Mouse (Mus musculus) stomach, embryonic 14.5 days (tissue): ENCODE data around the gene St3gal4. TPM values are rescaled to one million over a fixed set of nuclear protein-coding genes. Genes with fewer than 3 reads are reported as not detected.
A peak's percentile ranks its signal among the peaks of the same experiment; 100 is the strongest.
"Not testable (repeated sequence)": the region's sequence is repeated elsewhere in the genome, so short reads cannot be mapped to it uniquely, and the experiment has no call there.

Source experiments
- ATAC-seq: fragments of 200-750 bp; cut with Nextera tagmentation; 2 replicates; pipeline ENCODE4 v1.8.0; 2017; ENCODE audit warnings: low read depth, moderate TSS enrichment; ENCODE audit not compliant: insufficient number of reproducible peaks, insufficient read depth, low FRiP score
- H3K27ac ChIP-seq: fragments of 300-500 bp; sonication (generic); 2 replicates; pipeline ENCODE4 v1.5.1; 2014; ENCODE audit warnings: mild to moderate bottlenecking, low read length, moderate library complexity, mixed read lengths
- H3K27me3 ChIP-seq: fragments of 300-500 bp; sonication (generic); 2 replicates; pipeline ENCODE4 v1.6.1; 2014; ENCODE audit warnings: low read length, control low read depth, mixed read lengths; ENCODE audit not compliant: control insufficient read depth, insufficient read depth
- H3K36me3 ChIP-seq: fragments of 300-500 bp; sonication (generic); 2 replicates; pipeline ENCODE4 v1.6.1; 2014; ENCODE audit warnings: mild to moderate bottlenecking, control low read depth, low read length, moderate library complexity, mixed read lengths; ENCODE audit not compliant: control insufficient read depth, insufficient read depth
- H3K4me1 ChIP-seq: fragments of 300-500 bp; sonication (generic); 2 replicates; pipeline ENCODE4 v1.6.1; 2014; ENCODE audit warnings: low read length, control low read depth, mixed read lengths; ENCODE audit not compliant: control insufficient read depth, insufficient read depth
- H3K4me2 ChIP-seq: fragments of 300-500 bp; sonication (generic); replicated peaks from 2 replicates; pipeline ENCODE4 v1.6.1; 2014; ENCODE audit warnings: low read depth, low read length, control low read depth
- H3K4me3 ChIP-seq: fragments of 300-500 bp; sonication (generic); 2 replicates; pipeline ENCODE4 v1.5.1; 2014; ENCODE audit warnings: low read depth, low read length, control low read depth
- H3K9ac ChIP-seq: fragments of 300-500 bp; sonication (generic); replicated peaks from 2 replicates; pipeline ENCODE4 v1.6.1; 2014; ENCODE audit warnings: low read depth, mild to moderate bottlenecking, control low read depth, low read length, moderate library complexity, mixed read lengths
- H3K9me3 ChIP-seq: fragments of 300-500 bp; sonication (generic); 2 replicates; pipeline ENCODE4 v1.6.1; 2016; ENCODE audit warnings: low read depth, low read length, control low read depth; ENCODE audit not compliant: control insufficient read depth
- WGBS: fragments of 180-500 bp; shearing (Covaris S2); extraction: QIAGEN DNeasy Blood & Tissue Kit; methylation state at CpG from one replicate; pipeline ENCODE4 v1.1.7; 2014; 5-methylcytosine and 5-hydroxymethylcytosine counted together
- polyA plus RNA-seq: library from polyadenylated mRNA; unstranded; fragments of >200 nt; fragmentation: Nextera tagmentation; extraction: Ambion mirVana; gene quantifications from 2 replicates; pipeline ENCODE4 v1.2.1, GENCODE M21; 2014

St3gal4 gene
- polyA plus RNA-seq, 1 experiment from 2014 or later = 24.4 TPM

DNA sequence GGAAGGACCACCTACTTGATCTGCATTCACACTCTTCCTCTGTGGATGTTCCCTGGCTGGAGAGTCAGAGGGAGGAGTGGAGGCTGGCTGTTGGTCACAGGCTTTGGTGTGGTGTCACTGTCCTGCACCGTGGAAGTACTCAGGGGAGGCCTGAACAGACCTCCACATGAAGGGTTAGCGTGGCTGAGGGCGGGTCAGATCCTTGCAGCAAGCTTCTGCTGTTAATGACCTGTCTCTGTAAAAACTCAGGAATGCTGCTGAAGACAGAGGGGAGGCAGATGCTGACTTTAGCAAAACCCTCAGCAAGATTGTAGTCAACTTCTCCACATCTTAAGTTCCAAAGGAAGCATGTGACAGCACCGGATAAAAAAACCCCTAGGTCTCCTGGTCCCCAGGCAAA is 37.8 kb upstream of the St3gal4 start:
- no peak overlapping the region for H3K4me2 ChIP-seq
- H3K27ac ChIP-seq = peak overlapping the region; percentile 6; the same call in 1 of the 2 replicates
- H3K9ac ChIP-seq = no peak overlapping the region
- no peaks in the 10 kb centered on the region for H3K36me3 ChIP-seq
- no peaks in the 10 kb centered on the region for H3K27me3 ChIP-seq
- no peak overlapping the region for H3K4me3 ChIP-seq
- H3K9me3 ChIP-seq = no peaks in the 10 kb centered on the region
- 0 out of 2 replicates have a peak, but pooled peaks have one; percentile 19 for ATAC-seq
- WGBS = 64% methylated on average over 4 of the region's 4 CpGs
- no peaks in the 10 kb centered on the region; the same call in 1 of the 2 replicates for H3K4me1 ChIP-seq

DNA sequence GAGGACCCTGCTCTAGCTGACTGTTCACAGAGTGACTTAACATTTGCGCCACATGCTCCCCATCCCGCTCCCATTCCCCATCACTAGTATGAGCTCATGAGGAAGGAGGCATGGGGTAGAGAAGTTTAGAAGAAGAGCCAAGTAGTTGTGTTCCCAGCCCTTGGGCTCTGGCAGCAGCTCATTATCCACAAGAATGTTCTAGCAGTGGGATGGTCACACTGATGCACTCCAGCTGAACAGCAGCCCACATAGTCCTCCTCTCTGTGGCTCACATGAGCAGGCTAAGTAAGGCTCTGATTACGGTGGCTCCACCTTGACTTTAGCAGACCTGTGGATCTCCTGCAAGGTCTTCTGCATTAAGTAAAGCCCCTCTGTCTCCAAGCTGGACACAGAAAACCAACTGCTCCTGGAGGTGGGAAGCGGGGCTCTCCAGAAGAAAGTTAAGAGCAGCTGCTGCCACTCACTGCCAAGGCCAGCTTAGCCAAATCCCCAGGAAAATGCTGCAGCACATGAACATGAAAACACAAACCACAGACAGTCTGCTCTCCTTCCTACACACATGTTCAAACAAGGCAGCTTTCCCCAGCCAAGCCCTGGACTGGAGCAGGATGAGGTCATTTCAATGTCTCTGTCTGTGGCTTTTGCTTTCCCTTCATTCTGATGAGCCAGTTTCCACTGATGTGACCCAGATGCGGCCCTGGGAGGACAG is 37.1 kb upstream of the St3gal4 start:
- no peaks in the 10 kb centered on the region; the same call in 1 of the 2 replicates for H3K4me1 ChIP-seq
- peak overlapping the region; percentile 10; the same call in 1 of the 2 replicates for H3K27ac ChIP-seq
- H3K9me3 ChIP-seq = no peaks in the 10 kb centered on the region
- ATAC-seq = peak; percentile 57; the same call in 1 of the 2 replicates
- H3K4me2 ChIP-seq = no peak overlapping the region
- no peaks in the 10 kb centered on the region for H3K27me3 ChIP-seq
- no peak overlapping the region for H3K4me3 ChIP-seq
- no peaks in the 10 kb centered on the region for H3K36me3 ChIP-seq
- H3K9ac ChIP-seq = no peak overlapping the region
- 77% methylated on average over 5 of the region's 5 CpGs for WGBS

- 76% methylated on average over 1 of the region's 1 CpGs for WGBS
Observed at GRCm38 (mm10) chr9:35152923-35153322, 33.9 kb upstream of the St3gal4 start.

DNA sequence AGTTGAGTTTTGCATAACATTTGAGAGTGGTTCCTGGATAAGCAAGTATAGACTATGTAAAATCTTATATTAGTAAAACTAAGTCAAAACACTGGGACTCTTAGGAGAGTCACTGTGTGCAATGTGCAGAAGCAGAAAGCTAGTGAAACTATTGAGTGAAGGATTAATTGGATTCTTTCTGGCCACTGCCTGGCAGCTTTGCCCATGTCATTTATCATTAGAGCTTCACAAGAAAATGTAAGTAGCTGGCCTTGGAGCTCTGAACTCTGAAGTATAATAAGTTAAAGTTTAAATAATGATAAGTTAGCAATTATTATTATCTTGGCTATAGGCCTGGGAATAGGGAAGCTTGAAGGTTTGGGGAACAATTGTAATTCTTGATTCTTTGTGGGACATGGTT is 29.8 kb upstream of the St3gal4 start:
- not testable (repeated sequence) for H3K4me1 ChIP-seq, H3K27me3 ChIP-seq, H3K9me3 ChIP-seq, ATAC-seq, H3K36me3 ChIP-seq, H3K4me3 ChIP-seq, H3K27ac ChIP-seq, H3K9ac ChIP-seq, H3K4me2 ChIP-seq

More at GRCm38 (mm10) chr9:35152923-35153322, 33.9 kb upstream of the St3gal4 start:
- H3K36me3 ChIP-seq = no peaks in the 10 kb centered on the region
- ATAC-seq = no peak
- peaks cover 5% of the 10 kb centered on the region; the same call in 1 of the 2 replicates for H3K4me1 ChIP-seq
- H3K9me3 ChIP-seq = no peaks in the 10 kb centered on the region
- H3K9ac ChIP-seq = no peak overlapping the region
- no peak overlapping the region for H3K4me2 ChIP-seq
- no peak overlapping the region for H3K4me3 ChIP-seq
- no peaks in the 10 kb centered on the region for H3K27me3 ChIP-seq
- no peak overlapping the region for H3K27ac ChIP-seq

DNA sequence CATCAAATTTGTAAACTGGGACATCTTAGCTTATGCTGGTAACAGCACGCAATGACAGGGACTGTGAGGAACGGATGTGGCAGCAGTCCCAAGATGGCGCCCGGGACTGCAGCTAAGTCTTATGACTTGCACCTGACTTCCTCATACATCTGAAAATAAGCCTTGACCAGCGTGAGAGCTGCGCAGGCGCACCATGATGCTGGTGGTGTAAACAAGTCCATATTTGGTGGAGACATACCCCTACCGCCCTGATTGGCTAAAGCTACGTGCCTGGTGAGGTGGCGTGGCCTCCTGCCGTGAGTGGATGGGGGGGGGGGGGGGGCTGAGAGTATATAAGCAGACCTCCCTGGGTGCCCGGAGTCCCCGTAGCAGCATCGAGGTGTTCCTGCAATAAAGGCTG is 28.2 kb upstream of the St3gal4 start:
- 94% methylated on average over 14 of the region's 14 CpGs for WGBS
- H3K27ac ChIP-seq = not testable (repeated sequence)

GRCm38 (mm10) chr9:35145829-35146228 is 26.8 kb upstream of the St3gal4 start:
- H3K4me3 ChIP-seq = no peak overlapping the region
- 77% methylated on average over 1 of the region's 1 CpGs for WGBS
- no peaks in the 10 kb centered on the region for H3K36me3 ChIP-seq
- no peak overlapping the region for H3K27ac ChIP-seq
- 0 out of 2 replicates have a peak, but pooled peaks cover 5% of the 10 kb centered on the region for H3K4me1 ChIP-seq
- no peak overlapping the region for H3K9ac ChIP-seq
- no peaks in the 10 kb centered on the region for H3K9me3 ChIP-seq
- no peak overlapping the region for H3K4me2 ChIP-seq
- H3K27me3 ChIP-seq = no peaks in the 10 kb centered on the region
- no peak for ATAC-seq

More for the DNA sequence above, 28.2 kb upstream of the St3gal4 start:
- not testable (repeated sequence) for H3K4me2 ChIP-seq, ATAC-seq, H3K4me1 ChIP-seq, H3K9ac ChIP-seq, H3K4me3 ChIP-seq, H3K9me3 ChIP-seq, H3K27me3 ChIP-seq, H3K36me3 ChIP-seq

- Histone ChIP-seq H3K36me3 (no peaks in the 10 kb centered on the region), H3K4me2 (no peak overlapping the region), H3K27ac (no peak overlapping the region), H3K4me3 (no peak overlapping the region), H3K4me1 (0 out of 2 replicates have a peak, but pooled peaks cover 5% of the 10 kb centered on the region), H3K27me3 (no peaks in the 10 kb centered on the region), H3K9ac (no peak overlapping the region), H3K9me3 (no peaks in the 10 kb centered on the region)
- peak; percentile 47; the same call in 1 of the 2 replicates for ATAC-seq
- 78% methylated on average over 9 of the region's 9 CpGs for WGBS
Observed at GRCm38 (mm10) chr9:35145118-35145517, 26.1 kb upstream of the St3gal4 start.

- Histone ChIP-seq H3K36me3 (no peaks in the 10 kb centered on the region), H3K9me3 (no peaks in the 10 kb centered on the region), H3K4me1 (no peaks in the 10 kb centered on the region), H3K4me3 (no peak overlapping the region), H3K9ac (no peak overlapping the region), H3K27ac (no peak overlapping the region), H3K4me2 (no peak overlapping the region), H3K27me3 (no peaks in the 10 kb centered on the region)
- ATAC-seq = no peak
- WGBS = 66% methylated on average over 2 of the region's 2 CpGs
Observed at GRCm38 (mm10) chr9:35142221-35142620, 23.2 kb upstream of the St3gal4 start.
